Mouse (Mus musculus) bone marrow macrophage, adult 2 months (primary cell): ENCODE data around the gene Fbxo21.

Experiments used
- CTCF ChIP-seq: IDR thresholded peaks from 2 replicates; pipeline ENCODE4 v1.5.1; 2012; ENCODE audit warnings: low read depth, mild to moderate bottlenecking, low read length, moderate library complexity
- POLR2A ChIP-seq: IDR thresholded peaks from 2 replicates; pipeline ENCODE4 v1.6.1; 2012; ENCODE audit warnings: mild to moderate bottlenecking, low read depth, low read length, borderline replicate concordance

DNA sequence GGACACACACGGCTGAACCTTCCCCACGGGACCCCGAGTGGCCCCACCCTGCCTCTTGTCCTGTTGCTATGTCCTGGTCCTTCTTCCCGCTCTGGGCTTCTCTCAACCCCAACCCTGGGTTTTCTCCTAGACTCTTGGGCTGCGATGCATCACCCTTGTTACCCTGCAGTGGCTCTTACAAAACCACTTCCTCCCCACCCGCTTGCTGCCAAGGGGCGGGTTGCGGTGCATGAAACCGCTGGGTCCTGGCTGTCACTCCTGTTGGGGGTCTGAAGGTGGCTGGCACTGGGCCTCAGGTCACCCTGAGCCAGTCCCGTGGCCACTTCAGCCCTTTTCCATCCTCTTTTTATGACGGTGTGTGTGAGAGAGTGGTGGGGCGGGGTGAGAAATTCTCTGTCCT is 22.6 kb upstream of the Fbxo21 start:
- TF ChIP-seq CTCF: no peak
- TF ChIP-seq POLR2A: no peak
